Mouse (Mus musculus): ENCODE results near the gene Olfr112. TPM values are rescaled to one million over a fixed set of nuclear protein-coding genes. Genes with fewer than 3 reads are reported as not detected.
"Not testable (repeated sequence)": the region's sequence is repeated elsewhere in the genome, so short reads cannot be mapped to it uniquely, and the experiment has no call there.

The Olfr112 gene
- polyA plus RNA-seq (2014; fragmentation: Nextera tagmentation; extraction: Ambion mirVana), result not detected in 2 replicates

GRCm38 (mm10) chr17:37569351-37569750 is at the start of gene Olfr112:
TSS of gene Olfr112 (minus strand) at chr17:37569451.
- no peak within 1 kb of the TSS for H3K27ac ChIP-seq (ENCODE audit: low read depth, low read length)
- H3K4me3 ChIP-seq (ENCODE audit: low read depth, low read length), result no peak within 1 kb of the TSS
- H3K9ac ChIP-seq (ENCODE audit: low read length), result no peak within 1 kb of the TSS
- no peaks in the 10 kb centered on the region for H3K9me3 ChIP-seq (ENCODE audit: control insufficient read depth, low read length)
- H3K36me3 ChIP-seq (ENCODE audit: control insufficient read depth, insufficient read depth, low read length), result no peaks in the 10 kb centered on the region
- DNase-seq (ENCODE audit: low spot score), result no peak
- H3K4me2 ChIP-seq (ENCODE audit: low read depth), result no peak within 1 kb of the TSS
- no peaks in the 10 kb centered on the region for H3K27me3 ChIP-seq (ENCODE audit: control insufficient read depth, insufficient read depth, low read length)
- ATAC-seq (ENCODE audit: insufficient read depth, low FRiP score, low TSS enrichment), result no peak
- H3K4me1 ChIP-seq (ENCODE audit: control insufficient read depth, insufficient read depth, low read length), result no peaks in the 10 kb centered on the region

- Histone ChIP-seq H3K9me3 (ENCODE audit: control insufficient read depth, low read length) (no peaks in the 10 kb centered on the region), H3K36me3 (ENCODE audit: control insufficient read depth, insufficient read depth, low read length) (no peaks in the 10 kb centered on the region), H3K4me2 (ENCODE audit: low read depth) (no peak within 1 kb of the TSS), H3K4me3 (ENCODE audit: low read depth, low read length) (no peak within 1 kb of the TSS), H3K27ac (ENCODE audit: low read depth, low read length) (no peak within 1 kb of the TSS), H3K27me3 (ENCODE audit: control insufficient read depth, insufficient read depth, low read length) (no peaks in the 10 kb centered on the region), H3K9ac (ENCODE audit: low read length) (no peak within 1 kb of the TSS), H3K4me1 (ENCODE audit: control insufficient read depth, insufficient read depth, low read length) (no peaks in the 10 kb centered on the region)
- ATAC-seq (ENCODE audit: insufficient read depth, low FRiP score, low TSS enrichment) (no peak), DNase-seq (ENCODE audit: low spot score) (no peak)
Observed at GRCm38 (mm10) chr17:37592643-37593042, 23.4 kb upstream of the Olfr112 start, which contains the start of gene Olfr114. TSS of gene Olfr114 (minus strand) at chr17:37592743.

- no peaks in the 10 kb centered on the region for H3K36me3 ChIP-seq (ENCODE audit: control insufficient read depth, insufficient read depth, low read length)
- H3K9ac ChIP-seq (ENCODE audit: low read length), result no peak within 1 kb of the TSS
- ATAC-seq (ENCODE audit: insufficient read depth, low FRiP score, low TSS enrichment) (no peak), DNase-seq (ENCODE audit: low spot score) (no peak)
- no peaks in the 10 kb centered on the region for H3K4me1 ChIP-seq (ENCODE audit: control insufficient read depth, insufficient read depth, low read length)
- no peak within 1 kb of the TSS for H3K27ac ChIP-seq (ENCODE audit: low read depth, low read length)
- no peak within 1 kb of the TSS for H3K4me2 ChIP-seq (ENCODE audit: low read depth)
- no peak within 1 kb of the TSS for H3K4me3 ChIP-seq (ENCODE audit: low read depth, low read length)
- no peaks in the 10 kb centered on the region for H3K9me3 ChIP-seq (ENCODE audit: control insufficient read depth, low read length)
- no peaks in the 10 kb centered on the region for H3K27me3 ChIP-seq (ENCODE audit: control insufficient read depth, insufficient read depth, low read length)
Observed at GRCm38 (mm10) chr17:37577563-37577962, 8.3 kb upstream of the Olfr112 start, which contains the start of gene Olfr113. TSS of gene Olfr113 (minus strand) at chr17:37577663.

GRCm38 (mm10) chr17:37558913-37559615 is 10.2 kb downstream of the Olfr112 start:
- no peak for ATAC-seq (ENCODE audit: insufficient read depth, low FRiP score, low TSS enrichment)
- Histone ChIP-seq H3K4me1 (ENCODE audit: control insufficient read depth, insufficient read depth, low read length) (no peaks in the 10 kb centered on the region), H3K27me3 (ENCODE audit: control insufficient read depth, insufficient read depth, low read length) (no peaks in the 10 kb centered on the region), H3K9me3 (ENCODE audit: control insufficient read depth, low read length) (no peaks in the 10 kb centered on the region), H3K36me3 (ENCODE audit: control insufficient read depth, insufficient read depth, low read length) (no peaks in the 10 kb centered on the region), H3K27ac (ENCODE audit: low read depth, low read length) (no peak overlapping the region), H3K4me2 (ENCODE audit: low read depth) (no peak overlapping the region), H3K9ac (ENCODE audit: low read length) (no peak overlapping the region), H3K4me3 (ENCODE audit: low read depth, low read length) (no peak overlapping the region)
- no peak for DNase-seq (ENCODE audit: low spot score)
- WGBS, result 65% methylated on average over 1 of the region's 1 CpGs

GRCm38 (mm10) chr17:37543800-37544435 is 25.3 kb downstream of the Olfr112 start:
- DNase-seq (ENCODE audit: low spot score) (no peak), ATAC-seq (ENCODE audit: insufficient read depth, low FRiP score, low TSS enrichment) (no peak)
- no peaks in the 10 kb centered on the region for H3K36me3 ChIP-seq (ENCODE audit: control insufficient read depth, insufficient read depth, low read length)
- no peak overlapping the region for H3K9ac ChIP-seq (ENCODE audit: low read length)
- no peaks in the 10 kb centered on the region for H3K27me3 ChIP-seq (ENCODE audit: control insufficient read depth, insufficient read depth, low read length)
- H3K4me2 ChIP-seq (ENCODE audit: low read depth), result no peak overlapping the region
- H3K4me1 ChIP-seq (ENCODE audit: control insufficient read depth, insufficient read depth, low read length), result no peaks in the 10 kb centered on the region
- no peak overlapping the region for H3K4me3 ChIP-seq (ENCODE audit: low read depth, low read length)
- 76% methylated on average over 3 of the region's 3 CpGs for WGBS
- no peaks in the 10 kb centered on the region for H3K9me3 ChIP-seq (ENCODE audit: control insufficient read depth, low read length)
- H3K27ac ChIP-seq (ENCODE audit: low read depth, low read length), result no peak overlapping the region

- Histone ChIP-seq H3K36me3 (ENCODE audit: control insufficient read depth, insufficient read depth, low read length) (no peaks in the 10 kb centered on the region), H3K9me3 (ENCODE audit: control insufficient read depth, low read length) (no peaks in the 10 kb centered on the region), H3K27ac (ENCODE audit: low read depth, low read length) (no peak overlapping the region), H3K27me3 (ENCODE audit: control insufficient read depth, insufficient read depth, low read length) (no peaks in the 10 kb centered on the region), H3K4me3 (ENCODE audit: low read depth, low read length) (no peak overlapping the region), H3K4me1 (ENCODE audit: control insufficient read depth, insufficient read depth, low read length) (no peaks in the 10 kb centered on the region), H3K9ac (ENCODE audit: low read length) (no peak overlapping the region), H3K4me2 (ENCODE audit: low read depth) (no peak overlapping the region)
- 90% methylated on average over 3 of the region's 4 CpGs for WGBS
- no peak for ATAC-seq (ENCODE audit: insufficient read depth, low FRiP score, low TSS enrichment)
- no peak for DNase-seq (ENCODE audit: low spot score)
Observed at GRCm38 (mm10) chr17:37541454-37542119, 27.7 kb downstream of the Olfr112 start.

- ATAC-seq (ENCODE audit: insufficient read depth, low FRiP score, low TSS enrichment); H3K4me1 ChIP-seq (ENCODE audit: control insufficient read depth, insufficient read depth, low read length); H3K9ac ChIP-seq (ENCODE audit: low read length); H3K27ac ChIP-seq (ENCODE audit: low read depth, low read length); H3K9me3 ChIP-seq (ENCODE audit: control insufficient read depth, low read length); H3K36me3 ChIP-seq (ENCODE audit: control insufficient read depth, insufficient read depth, low read length); DNase-seq (ENCODE audit: low spot score); H3K27me3 ChIP-seq (ENCODE audit: control insufficient read depth, insufficient read depth, low read length); H3K4me2 ChIP-seq (ENCODE audit: low read depth); H3K4me3 ChIP-seq (ENCODE audit: low read depth, low read length): not testable (repeated sequence)
- 68% methylated on average over 1 of the region's 1 CpGs for WGBS
Observed at GRCm38 (mm10) chr17:37538416-37538815, 30.8 kb downstream of the Olfr112 start.

GRCm38 (mm10) chr17:37535173-37535572 is 34.1 kb downstream of the Olfr112 start:
- DNase-seq (ENCODE audit: low spot score) (no peak), ATAC-seq (ENCODE audit: insufficient read depth, low FRiP score, low TSS enrichment) (no peak)
- H3K4me3 ChIP-seq (ENCODE audit: low read depth, low read length), result no peak overlapping the region
- no peaks in the 10 kb centered on the region for H3K4me1 ChIP-seq (ENCODE audit: control insufficient read depth, insufficient read depth, low read length)
- no peaks in the 10 kb centered on the region for H3K36me3 ChIP-seq (ENCODE audit: control insufficient read depth, insufficient read depth, low read length)
- H3K27ac ChIP-seq (ENCODE audit: low read depth, low read length), result no peak overlapping the region
- no peaks in the 10 kb centered on the region for H3K9me3 ChIP-seq (ENCODE audit: control insufficient read depth, low read length)
- H3K27me3 ChIP-seq (ENCODE audit: control insufficient read depth, insufficient read depth, low read length), result no peaks in the 10 kb centered on the region
- no peak overlapping the region for H3K4me2 ChIP-seq (ENCODE audit: low read depth)
- H3K9ac ChIP-seq (ENCODE audit: low read length), result no peak overlapping the region

GRCm38 (mm10) chr17:37525427-37525826 is 43.8 kb downstream of the Olfr112 start:
- not testable (repeated sequence) for H3K36me3 ChIP-seq (ENCODE audit: control insufficient read depth, insufficient read depth, low read length); H3K9ac ChIP-seq (ENCODE audit: low read length); H3K4me3 ChIP-seq (ENCODE audit: low read depth, low read length); ATAC-seq (ENCODE audit: insufficient read depth, low FRiP score, low TSS enrichment); H3K27ac ChIP-seq (ENCODE audit: low read depth, low read length); H3K4me1 ChIP-seq (ENCODE audit: control insufficient read depth, insufficient read depth, low read length); H3K9me3 ChIP-seq (ENCODE audit: control insufficient read depth, low read length); H3K4me2 ChIP-seq (ENCODE audit: low read depth); DNase-seq (ENCODE audit: low spot score); H3K27me3 ChIP-seq (ENCODE audit: control insufficient read depth, insufficient read depth, low read length)
- 91% methylated on average over 1 of the region's 1 CpGs for WGBS
